Comparison of ENCODE assay signal across 13 mouse cellular contexts in genomic region chr10:43120688-43121450, GRCm38 (mm10). TPM values are rescaled to one million over a fixed set of nuclear protein-coding genes. Genes with fewer than 3 reads are reported as not detected.
DNase-seq lines count a peak whose midpoint lies in the region; ATAC-seq and TF ChIP-seq lines count a peak whose summit lies in the region.
"Had no signal": no experiment of that assay in that cellular context is flagged by ENCODE, and none has a peak within 500 bp of the region (broad histone marks: within the 10 kb centered on the region; RNA-seq: fewer than 3 reads in every experiment).

No protein-coding gene starts in this region.

- 25% methylated on average over 8 of the region's 8 CpGs for WGBS in forebrain, embryonic 13.5 days
- 25% methylated on average over 8 of the region's 8 CpGs for WGBS in forebrain, embryonic 14.5 days
- WGBS in liver, postnatal 0 days (ENCODE audit: insufficient replicate concordance) = 23% methylated on average over 8 of the region's 8 CpGs
- WGBS in liver, embryonic 12.5 days (ENCODE audit: insufficient replicate concordance) = 19% methylated on average over 8 of the region's 8 CpGs

- H3K4me3 ChIP-seq in forebrain, embryonic 13.5 days = no peak overlapping the region
- no peak overlapping the region for H3K4me3 ChIP-seq in forebrain, embryonic 14.5 days (ENCODE audit: low read depth, low read length)
- no peak overlapping the region for H3K4me3 ChIP-seq in liver, postnatal 0 days (ENCODE audit: low read depth, low read length)
- H3K4me3 ChIP-seq in liver, embryonic 12.5 days = no peak overlapping the region
- H3K4me3 ChIP-seq: gastrocnemius, adult 2 months; limb, embryonic 12.5 days had no signal

- TF ChIP-seq POLR2A in brain, embryonic 14.5 days (IDR thresholded peaks at IDR 0.05; ENCODE audit: borderline replicate concordance, extremely low read depth, insufficient read depth, insufficient read length, poor library complexity, severe bottlenecking) = no peak

- no peaks in the 10 kb centered on the region for H3K36me3 ChIP-seq in forebrain, embryonic 13.5 days (ENCODE audit: poor library complexity, severe bottlenecking)
- H3K36me3 ChIP-seq in forebrain, embryonic 14.5 days (ENCODE audit: control insufficient read depth, insufficient read depth, low read length) = no peaks in the 10 kb centered on the region
- H3K36me3 ChIP-seq in liver, postnatal 0 days (replicated peaks; ENCODE audit: insufficient read depth, low read length) = no peaks in the 10 kb centered on the region
- no peaks in the 10 kb centered on the region for H3K36me3 ChIP-seq in liver, embryonic 12.5 days
- H3K36me3 ChIP-seq: limb, embryonic 12.5 days had no signal

- peaks cover 34% of the 10 kb centered on the region for H3K4me1 ChIP-seq in forebrain, embryonic 13.5 days
- H3K4me1 ChIP-seq in forebrain, embryonic 14.5 days (ENCODE audit: control insufficient read depth, insufficient read depth, low read length) = peaks cover 8% of the 10 kb centered on the region; the same call in 1 of the 2 replicates
- H3K4me1 ChIP-seq in liver, postnatal 0 days (ENCODE audit: insufficient read depth) = no peaks in the 10 kb centered on the region
- peaks cover 7% of the 10 kb centered on the region; the same call in 1 of the 2 replicates for H3K4me1 ChIP-seq in liver, embryonic 12.5 days

- ATAC-seq in forebrain, embryonic 13.5 days = no peak
- no peak for ATAC-seq in forebrain, embryonic 14.5 days
- no peak for ATAC-seq in liver, postnatal 0 days
- ATAC-seq in liver, embryonic 12.5 days = no peak
- ATAC-seq in megakaryocyte progenitor cell, adult 5-6 weeks (replicated peaks; ENCODE audit: poor library complexity) = peak; percentile 78

- H3K4me2 ChIP-seq in forebrain, embryonic 13.5 days = no peak overlapping the region
- H3K4me2 ChIP-seq in forebrain, embryonic 14.5 days (ENCODE audit: low read length) = no peak overlapping the region
- H3K4me2 ChIP-seq in liver, postnatal 0 days (ENCODE audit: low read depth, low read length) = no peak overlapping the region
- H3K4me2 ChIP-seq in liver, embryonic 12.5 days = no peak overlapping the region
- H3K4me2 ChIP-seq: limb, embryonic 12.5 days had no signal

- H3K9ac ChIP-seq in forebrain, embryonic 13.5 days = no peak overlapping the region
- no peak overlapping the region for H3K9ac ChIP-seq in forebrain, embryonic 14.5 days (ENCODE audit: low read length)
- no peak overlapping the region for H3K9ac ChIP-seq in liver, postnatal 0 days (replicated peaks)
- H3K9ac ChIP-seq in liver, embryonic 12.5 days = no peak overlapping the region
- H3K9ac ChIP-seq: limb, embryonic 12.5 days had no signal

- no peaks in the 10 kb centered on the region for H3K9me3 ChIP-seq in forebrain, embryonic 13.5 days (replicated peaks)
- H3K9me3 ChIP-seq in forebrain, embryonic 14.5 days (replicated peaks; ENCODE audit: control insufficient read depth, low read length) = no peaks in the 10 kb centered on the region
- no peaks in the 10 kb centered on the region for H3K9me3 ChIP-seq in liver, postnatal 0 days (ENCODE audit: low read length)
- H3K9me3 ChIP-seq in liver, embryonic 12.5 days (replicated peaks) = no peaks in the 10 kb centered on the region
- H3K9me3 ChIP-seq: limb, embryonic 12.5 days had no signal

- intact Hi-C loops in heart, postnatal 14 days (cut with DNase I) = no loop called here

- DNase-seq in forebrain, embryonic 14.5 days (ENCODE audit: low spot score) = no peak
- no peak for DNase-seq in liver, postnatal 0 days
- DNase-seq in brain, embryonic 14.5 days (ENCODE audit: low read depth) = peak; percentile 56
- DNase-seq in adrenal gland, adult 2 months = no peak
- DNase-seq in heart, postnatal 14 days = no peak
- DNase-seq: cerebellum, adult 9-10 months; gastrocnemius, adult 2 months; lung, postnatal 36 days; spleen, adult 18-20 months had no signal

- TF ChIP-seq CTCF in liver, postnatal 0 days (IDR thresholded peaks at IDR 0.05; ENCODE audit: low read depth) = no peak
- no peak for TF ChIP-seq CTCF in brain, embryonic 14.5 days (IDR thresholded peaks at IDR 0.05; ENCODE audit: borderline replicate concordance, extremely low read depth, insufficient read depth, insufficient read length)

- peak overlapping the region; percentile 7; the same call in 1 of the 2 replicates for H3K27ac ChIP-seq in forebrain, embryonic 13.5 days
- no peak overlapping the region for H3K27ac ChIP-seq in forebrain, embryonic 14.5 days (ENCODE audit: low read depth, low read length)
- no peak overlapping the region for H3K27ac ChIP-seq in liver, postnatal 0 days (ENCODE audit: low read depth)
- H3K27ac ChIP-seq in liver, embryonic 12.5 days = no peak overlapping the region
- H3K27ac ChIP-seq: gastrocnemius, adult 2 months; limb, embryonic 12.5 days had no signal

- TF ChIP-seq EP300 in liver, postnatal 0 days (IDR thresholded peaks at IDR 0.05; ENCODE audit: low read depth) = peak; percentile 37; the same call in 1 of the 2 replicates

- no peaks in the 10 kb centered on the region for H3K27me3 ChIP-seq in forebrain, embryonic 13.5 days
- H3K27me3 ChIP-seq in forebrain, embryonic 14.5 days (replicated peaks; ENCODE audit: control insufficient read depth, insufficient read depth, low read length) = no peaks in the 10 kb centered on the region
- H3K27me3 ChIP-seq in liver, postnatal 0 days (ENCODE audit: insufficient read depth, low read length) = no peaks in the 10 kb centered on the region
- H3K27me3 ChIP-seq in liver, embryonic 12.5 days (replicated peaks) = no peaks in the 10 kb centered on the region; the same call in 1 of the 2 replicates
- H3K27me3 ChIP-seq: limb, embryonic 12.5 days had no signal

RNA-seq across cellular contexts. Expression of gene Sobp, which starts 53.5 kb away (rescaled TPM):
- 9.0 and 9.3 TPM in 2 replicates for polyA plus RNA-seq in forebrain, embryonic 13.5 days (2015; fragmentation: Nextera tagmentation; extraction: Ambion mirVana)
- polyA plus RNA-seq in forebrain, embryonic 14.5 days (2014; fragmentation: Nextera tagmentation; extraction: Ambion mirVana) = 12.8 and 14.5 TPM in 2 replicates
- polyA plus RNA-seq in liver, postnatal 0 days (2015; fragmentation: Nextera tagmentation; extraction: Ambion mirVana) = 0.02 TPM in 2 replicates
- 0.04 and 0.16 TPM in 2 replicates for polyA plus RNA-seq in liver, embryonic 12.5 days (2016; fragmentation: Nextera tagmentation; extraction: Ambion mirVana)
- polyA plus RNA-seq in brain, embryonic 14.5 days (2012; rRNA removed) = 15.0 and 30.6 TPM in 2 replicates
- total RNA-seq in megakaryocyte progenitor cell, adult 5-6 weeks (2015) = not detected in 2 replicates
- not detected in 2 replicates for total RNA-seq in megakaryocyte progenitor cell, adult 5-6 weeks (2017)
- 1 to 10 TPM; 4.9 to 5.1 TPM for total RNA-seq in adrenal gland, adult 2 months (2021)
- 5.1 and 5.4 TPM in 2 replicates for polyA plus RNA-seq in adrenal gland, adult 2 months (2012; rRNA removed)
- total RNA-seq in heart, postnatal 14 days (2021) = 10 to 100 TPM; 14.4 to 14.6 TPM

RNA-seq across cellular contexts. Expression of gene 9030612E09Rik, which starts 53.6 kb away (rescaled TPM):
- 1.7 and 2.2 TPM in 2 replicates for polyA plus RNA-seq in forebrain, embryonic 13.5 days (2015; fragmentation: Nextera tagmentation; extraction: Ambion mirVana)
- 2.0 TPM in 2 replicates for polyA plus RNA-seq in forebrain, embryonic 14.5 days (2014; fragmentation: Nextera tagmentation; extraction: Ambion mirVana)
- polyA plus RNA-seq in liver, postnatal 0 days (2015; fragmentation: Nextera tagmentation; extraction: Ambion mirVana) = not detected in 2 replicates
- not detected in 2 replicates for polyA plus RNA-seq in liver, embryonic 12.5 days (2016; fragmentation: Nextera tagmentation; extraction: Ambion mirVana)
- polyA plus RNA-seq in brain, embryonic 14.5 days (2012; rRNA removed) = 3.3 and 4.3 TPM in 2 replicates
- total RNA-seq in megakaryocyte progenitor cell, adult 5-6 weeks (2015) = not detected in 2 replicates
- not detected in 2 replicates for total RNA-seq in megakaryocyte progenitor cell, adult 5-6 weeks (2017)
- under 1 TPM; 0.26 to 0.35 TPM for total RNA-seq in adrenal gland, adult 2 months (2021)
- 0.51 and 0.73 TPM in 2 replicates for polyA plus RNA-seq in adrenal gland, adult 2 months (2012; rRNA removed)
- total RNA-seq in heart, postnatal 14 days (2021) = 1 to 10 TPM; 2.5 to 2.8 TPM
